Mouse (Mus musculus) lung, embryonic 14.5 days (tissue): ENCODE data around the gene Plaur. TPM values are rescaled to one million over a fixed set of nuclear protein-coding genes. Genes with fewer than 3 reads are reported as not detected.
A peak's percentile ranks its signal among the peaks of the same experiment; 100 is the strongest.

Experiments used
- ATAC-seq: fragments of 200-750 bp; cut with Nextera tagmentation; 2 replicates; pipeline ENCODE4 v1.8.0; 2017; ENCODE audit warnings: mild to moderate bottlenecking, moderate TSS enrichment, moderate library complexity; ENCODE audit not compliant: insufficient read depth
- DNase-seq: peaks from one replicate; pipeline ENCODE4 v3.0.0-alpha.2; 2015
- H3K27ac ChIP-seq: fragments of 300-500 bp; sonication (generic); 2 replicates; pipeline ENCODE4 v1.5.1; 2014; ENCODE audit warnings: low read depth, mild to moderate bottlenecking, moderate library complexity
- H3K27me3 ChIP-seq: fragments of 300-500 bp; sonication (generic); 2 replicates; pipeline ENCODE4 v1.6.1; 2014; ENCODE audit warnings: low read length, control low read depth; ENCODE audit not compliant: insufficient read depth
- H3K36me3 ChIP-seq: fragments of 300-500 bp; sonication (generic); 2 replicates; pipeline ENCODE4 v1.6.1; 2014; ENCODE audit warnings: control low read depth; ENCODE audit not compliant: insufficient read depth
- H3K4me1 ChIP-seq: fragments of 300-500 bp; sonication (generic); 2 replicates; pipeline ENCODE4 v1.6.1; 2014; ENCODE audit warnings: antibody characterized with exemption, control low read depth; ENCODE audit not compliant: insufficient read depth
- H3K4me2 ChIP-seq: fragments of 300-500 bp; sonication (generic); 2 replicates; pipeline ENCODE4 v1.6.1; 2014; ENCODE audit warnings: mild to moderate bottlenecking
- H3K4me3 ChIP-seq: fragments of 300-500 bp; sonication (generic); 2 replicates; pipeline ENCODE4 v1.5.1; 2014; ENCODE audit warnings: low read depth, low read length
- H3K9ac ChIP-seq: fragments of 300-500 bp; sonication (generic); 2 replicates; pipeline ENCODE4 v1.6.1; 2014
- H3K9me3 ChIP-seq: fragments of 300-500 bp; sonication (generic); 2 replicates; pipeline ENCODE4 v1.6.1; 2016; ENCODE audit warnings: low read depth, low read length, control low read depth
- CTCF ChIP-seq: IDR thresholded peaks from 2 replicates; pipeline ENCODE4 v1.5.1; 2016; ENCODE audit warnings: antibody characterized with exemption, low read depth
- WGBS: fragments of 180-500 bp; shearing (Covaris S2); extraction: QIAGEN DNeasy Blood & Tissue Kit; methylation state at CpG from one replicate; pipeline ENCODE4 v1.1.7; 2014; 5-methylcytosine and 5-hydroxymethylcytosine counted together
- polyA plus RNA-seq: library from polyadenylated mRNA; unstranded; fragments of >200 nt; fragmentation: Nextera tagmentation; extraction: Ambion mirVana; gene quantifications from 2 replicates; pipeline ENCODE4 v1.2.1, GENCODE M21; 2014

The Plaur gene
- polyA plus RNA-seq, 1 experiment from 2014 or later = 18.1 TPM

DNA sequence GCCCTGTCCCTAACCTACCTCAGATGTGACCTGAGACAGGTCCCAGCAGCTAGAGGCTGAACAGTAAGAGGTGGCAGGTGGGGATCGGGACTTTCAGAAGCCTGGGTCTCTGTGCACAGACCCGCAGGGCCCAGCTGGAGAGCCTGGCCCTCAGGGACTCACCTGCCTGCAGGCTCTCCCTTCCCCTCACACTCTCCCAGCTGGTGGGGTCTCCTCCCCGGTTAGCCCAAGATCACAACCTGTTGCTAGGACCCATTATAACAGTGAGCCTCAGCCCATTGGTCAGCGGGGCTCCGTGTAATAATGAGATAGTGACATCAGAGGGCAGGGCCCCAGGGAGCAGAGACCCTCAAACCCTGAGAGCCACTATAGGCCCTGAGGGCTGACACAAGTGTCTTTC lies 27.0 kb upstream of the Plaur start:
- H3K4me3 ChIP-seq = no peak overlapping the region
- no peak for ATAC-seq
- H3K36me3 ChIP-seq = no peaks in the 10 kb centered on the region
- no peak for DNase-seq
- H3K9me3 ChIP-seq = no peaks in the 10 kb centered on the region; the same call in 1 of the 2 replicates
- peaks cover 14% of the 10 kb centered on the region for H3K27me3 ChIP-seq
- TF ChIP-seq CTCF = no peak
- WGBS = 64% methylated on average over 5 of the region's 5 CpGs
- H3K4me1 ChIP-seq = peaks cover 3% of the 10 kb centered on the region; the same call in 1 of the 2 replicates
- no peak overlapping the region for H3K9ac ChIP-seq
- no peak overlapping the region for H3K4me2 ChIP-seq
- no peak overlapping the region for H3K27ac ChIP-seq

DNA sequence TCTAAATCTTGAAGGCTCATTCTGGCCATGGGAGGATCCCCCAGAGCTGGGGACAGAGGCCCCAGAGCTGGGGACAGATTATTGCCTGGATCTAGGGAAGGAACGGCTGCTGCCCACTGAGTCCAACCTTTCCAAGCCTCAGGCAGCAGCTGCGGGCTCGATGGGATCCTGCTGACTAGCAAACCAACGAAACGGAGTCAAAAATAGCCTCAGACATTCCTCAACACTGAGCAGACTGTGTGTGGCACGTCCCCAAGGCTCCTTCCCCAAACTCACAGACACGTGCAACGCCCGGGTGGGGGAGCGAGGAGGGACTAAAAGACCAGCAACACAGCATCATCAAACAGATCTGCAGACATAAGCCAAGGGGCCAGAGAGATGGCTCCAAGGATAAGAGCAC lies 24.3 kb upstream of the Plaur start:
- 54% methylated on average over 10 of the region's 10 CpGs for WGBS
- H3K9me3 ChIP-seq = no peaks in the 10 kb centered on the region; the same call in 1 of the 2 replicates
- H3K27me3 ChIP-seq = peaks cover 4% of the 10 kb centered on the region; the same call in 1 of the 2 replicates
- no peak for TF ChIP-seq CTCF
- no peaks in the 10 kb centered on the region for H3K4me1 ChIP-seq
- H3K36me3 ChIP-seq = no peaks in the 10 kb centered on the region
- no peak for ATAC-seq
- H3K27ac ChIP-seq = no peak overlapping the region
- no peak overlapping the region for H3K4me3 ChIP-seq
- H3K9ac ChIP-seq = no peak overlapping the region
- H3K4me2 ChIP-seq = no peak overlapping the region
- peak; percentile 30 for DNase-seq

DNA sequence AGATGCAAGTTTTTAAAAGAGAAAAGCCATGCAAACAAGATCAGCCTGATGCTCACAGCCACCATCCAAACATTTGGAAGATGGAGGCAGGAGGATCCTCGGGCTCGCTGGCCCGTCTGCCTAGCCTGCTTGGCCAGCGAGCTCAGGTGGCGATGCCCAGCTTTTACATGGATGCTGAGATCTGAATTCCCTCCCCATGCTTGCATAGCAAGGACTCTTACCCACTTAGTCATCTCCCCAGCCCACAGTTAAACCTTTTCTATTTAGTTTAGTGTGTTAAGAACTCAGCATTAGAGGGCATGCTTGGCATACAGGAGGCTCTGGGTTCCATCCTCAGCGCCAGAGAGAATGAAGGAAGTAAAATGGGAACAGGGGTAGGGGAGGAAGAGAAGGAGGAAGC lies 23.1 kb upstream of the Plaur start:
- Histone ChIP-seq H3K27me3 (no peaks in the 10 kb centered on the region), H3K9ac (no peak overlapping the region), H3K9me3 (no peaks in the 10 kb centered on the region), H3K4me1 (no peaks in the 10 kb centered on the region), H3K27ac (no peak overlapping the region), H3K4me2 (no peak overlapping the region), H3K4me3 (no peak overlapping the region), H3K36me3 (no peaks in the 10 kb centered on the region)
- DNase-seq = no peak
- 75% methylated on average over 6 of the region's 6 CpGs for WGBS
- TF ChIP-seq CTCF = no peak
- no peak for ATAC-seq

DNA sequence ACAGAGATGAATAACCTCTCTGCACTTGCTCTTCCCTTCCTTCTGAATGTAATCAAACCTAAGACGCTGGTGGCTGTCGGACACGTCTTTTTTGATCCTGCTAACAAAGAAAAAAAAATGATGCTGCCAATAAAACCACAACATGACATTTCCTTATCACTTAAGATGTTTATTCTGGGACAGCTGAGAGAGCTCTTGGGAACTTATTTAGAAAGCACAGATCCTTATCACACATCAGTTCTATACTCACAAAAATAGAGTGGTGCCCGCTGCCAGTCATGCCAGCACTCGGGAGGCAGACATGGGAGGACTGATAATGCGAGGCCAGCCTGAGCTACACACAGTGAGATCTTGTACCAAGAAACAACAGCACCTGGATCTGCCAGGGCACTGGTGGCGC lies 22.4 kb upstream of the Plaur start:
- H3K9me3 ChIP-seq = no peaks in the 10 kb centered on the region
- H3K27me3 ChIP-seq = no peaks in the 10 kb centered on the region
- DNase-seq (no peak), ATAC-seq (no peak)
- no peaks in the 10 kb centered on the region for H3K36me3 ChIP-seq
- WGBS = 49% methylated on average over 7 of the region's 7 CpGs
- no peak overlapping the region for H3K4me3 ChIP-seq
- no peaks in the 10 kb centered on the region for H3K4me1 ChIP-seq
- H3K27ac ChIP-seq = no peak overlapping the region
- no peak for TF ChIP-seq CTCF
- no peak overlapping the region for H3K4me2 ChIP-seq
- no peak overlapping the region for H3K9ac ChIP-seq

DNA sequence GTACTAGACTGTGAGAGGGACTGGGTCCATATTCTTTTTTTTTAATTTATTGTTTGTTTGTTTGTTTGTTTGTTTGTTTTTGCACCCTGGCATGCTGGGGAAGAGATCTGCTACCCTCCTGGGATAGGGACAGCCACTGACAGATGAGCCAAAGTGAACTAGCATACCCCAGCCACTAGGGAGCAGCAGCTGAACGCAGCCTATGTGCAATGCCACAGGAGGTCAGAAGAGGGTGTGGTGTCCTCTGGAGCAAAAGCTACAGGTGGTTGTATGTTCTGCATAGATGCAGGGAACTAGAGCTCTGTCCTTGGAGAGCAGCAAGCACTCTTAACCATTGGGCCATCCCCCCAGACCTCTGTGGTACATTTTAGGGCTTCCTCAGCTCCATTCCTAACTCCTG lies 20.5 kb upstream of the Plaur start:
- Histone ChIP-seq H3K4me3 (no peak overlapping the region), H3K27me3 (no peaks in the 10 kb centered on the region), H3K27ac (no peak overlapping the region), H3K36me3 (no peaks in the 10 kb centered on the region), H3K9me3 (no peaks in the 10 kb centered on the region), H3K9ac (no peak overlapping the region), H3K4me1 (no peaks in the 10 kb centered on the region), H3K4me2 (no peak overlapping the region)
- DNase-seq = peak; percentile 82
- peak; percentile 73 for ATAC-seq
- peak; percentile 98 for TF ChIP-seq CTCF
- 5% methylated on average over 1 of the region's 1 CpGs for WGBS

DNA sequence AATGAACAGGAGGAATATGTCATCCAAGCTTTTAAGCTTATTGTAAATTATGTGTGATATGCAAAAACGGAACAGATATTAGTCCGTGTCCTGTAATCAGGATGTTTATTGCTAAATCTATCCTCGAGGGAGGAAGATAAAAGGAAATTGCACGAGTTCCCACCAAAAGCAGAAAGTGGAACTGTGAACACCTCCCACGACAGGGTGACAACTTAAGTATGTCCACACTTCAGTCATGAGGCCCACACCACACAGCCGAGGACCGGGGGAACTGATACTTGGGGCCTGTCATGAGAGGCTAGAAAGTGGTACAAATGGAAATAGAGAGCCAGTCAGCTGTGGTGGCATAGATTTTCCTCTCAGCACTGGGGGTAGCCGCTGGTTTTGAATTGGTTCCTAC lies 20.0 kb upstream of the Plaur start:
- H3K9me3 ChIP-seq = no peaks in the 10 kb centered on the region
- no peak overlapping the region for H3K9ac ChIP-seq
- 30% methylated on average over 8 of the region's 8 CpGs for WGBS
- no peak overlapping the region for H3K4me3 ChIP-seq
- ATAC-seq (no peak), DNase-seq (no peak)
- no peak overlapping the region for H3K27ac ChIP-seq
- H3K36me3 ChIP-seq = no peaks in the 10 kb centered on the region
- H3K4me2 ChIP-seq = no peak overlapping the region
- no peaks in the 10 kb centered on the region for H3K4me1 ChIP-seq
- TF ChIP-seq CTCF = no peak
- no peaks in the 10 kb centered on the region for H3K27me3 ChIP-seq

DNA sequence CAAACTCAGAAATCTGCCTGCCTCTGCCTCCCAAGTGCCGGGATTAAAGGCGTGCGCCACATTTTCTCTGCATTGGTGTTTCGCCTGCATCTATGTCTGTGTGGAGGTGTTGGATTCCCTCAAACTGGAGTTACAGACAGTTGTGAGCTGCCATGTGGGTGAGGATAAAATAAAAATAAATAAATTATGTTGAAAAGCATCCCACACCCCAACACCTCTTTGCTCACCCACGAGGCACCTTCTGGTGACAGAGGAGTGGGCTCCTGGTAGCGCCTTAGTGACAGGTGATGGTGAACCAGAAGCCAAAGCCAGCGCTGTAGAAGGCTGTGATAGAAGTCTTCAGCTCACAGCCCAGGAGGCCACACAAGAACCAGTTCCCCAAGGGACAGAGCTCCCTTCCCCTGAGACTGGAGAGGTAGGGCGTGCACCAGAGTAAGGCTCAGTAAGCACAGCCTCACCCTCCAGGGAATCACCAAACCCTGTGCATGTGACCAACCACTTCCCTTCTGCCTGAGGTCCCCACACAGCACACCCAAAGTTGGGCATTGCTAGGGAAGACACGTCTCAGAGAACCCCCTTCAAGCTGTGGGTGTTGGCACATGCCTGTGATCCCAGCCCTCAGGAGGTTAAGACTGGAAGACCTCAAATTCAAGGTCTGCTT lies 16.9 kb upstream of the Plaur start:
- no peak for ATAC-seq
- Histone ChIP-seq H3K9ac (no peak overlapping the region), H3K4me1 (no peaks in the 10 kb centered on the region), H3K27ac (no peak overlapping the region), H3K9me3 (no peaks in the 10 kb centered on the region), H3K4me3 (no peak overlapping the region), H3K36me3 (no peaks in the 10 kb centered on the region), H3K4me2 (no peak overlapping the region), H3K27me3 (no peaks in the 10 kb centered on the region)
- WGBS = 88% methylated on average over 9 of the region's 9 CpGs
- no peak for DNase-seq
- no peak for TF ChIP-seq CTCF
